In the genomic region with DNA sequence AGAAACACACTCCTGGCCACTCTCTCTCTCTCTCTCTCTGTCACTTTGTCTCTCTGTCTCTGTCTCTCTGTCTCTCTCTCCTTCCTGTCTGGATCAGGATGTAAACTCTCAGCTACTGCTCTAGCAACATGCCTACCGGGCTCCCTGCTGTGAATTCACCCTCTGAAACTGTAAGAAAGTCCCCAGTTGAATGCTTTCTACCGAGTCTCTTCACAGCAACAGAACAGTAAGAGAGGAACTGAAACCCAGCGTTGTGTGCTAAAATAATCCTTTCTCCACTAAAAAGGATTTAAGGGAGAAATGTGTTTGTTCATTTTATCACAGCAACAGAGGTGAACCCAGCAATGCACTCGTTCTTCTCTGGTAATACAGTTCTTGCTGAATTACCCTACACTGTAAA, we compare ENCODE assay signal across 25 mouse cellular contexts.
DNase-seq lines count a peak whose midpoint lies in the region; ATAC-seq lines count a peak whose summit lies in the region.
"Had no signal": no experiment of that assay in that cellular context is flagged by ENCODE, and none has a peak within 500 bp of the region (broad histone marks: within the 10 kb centered on the region; RNA-seq: fewer than 3 reads in every experiment).

No protein-coding gene starts in this region.

- H3K9me3 ChIP-seq in heart, embryonic 15.5 days (replicated peaks) = no peaks in the 10 kb centered on the region
- H3K9me3 ChIP-seq: embryonic facial prominence, embryonic 15.5 days; forebrain, embryonic 10.5 days had no signal

- peaks cover 28% of the 10 kb centered on the region for H3K4me1 ChIP-seq in heart, embryonic 15.5 days (replicated peaks)
- H3K4me1 ChIP-seq: embryonic facial prominence, embryonic 15.5 days; forebrain, embryonic 10.5 days; hindbrain, embryonic 10.5 days had no signal

- no peaks in the 10 kb centered on the region for H3K36me3 ChIP-seq in heart, embryonic 15.5 days
- H3K36me3 ChIP-seq: forebrain, embryonic 10.5 days; G1E had no signal

- intact Hi-C loops in heart, postnatal 25 days (cut with DNase I) = loop anchor here (5.0 kb wide), 1 partner anchor 54 kb away; no protein-coding TSS in a partner anchor

- 84% methylated on average over 4 of the region's 4 CpGs for WGBS in heart, embryonic 15.5 days

- no peak overlapping the region for H3K4me3 ChIP-seq in heart, embryonic 15.5 days
- H3K4me3 ChIP-seq: embryonic facial prominence, embryonic 15.5 days; erythroblast, embryonic 14.5 days; forebrain, embryonic 10.5 days; gastrocnemius, adult 2 months; hindbrain, embryonic 10.5 days had no signal

- ATAC-seq in heart, embryonic 15.5 days (replicated peaks; ENCODE audit: insufficient number of reproducible peaks, insufficient read depth, low FRiP score, low read depth) = no peak
- ATAC-seq in granulocyte monocyte progenitor cell, adult 5-6 weeks (replicated peaks; ENCODE audit: poor library complexity, severe bottlenecking) = peak; percentile 59
- peak; percentile 33; the same call in 1 of the 2 replicates for ATAC-seq in megakaryocyte progenitor cell, adult 5-6 weeks (replicated peaks; ENCODE audit: poor library complexity)
- ATAC-seq: forebrain, embryonic 14.5 days; intestine, embryonic 16.5 days had no signal

- H3K4me2 ChIP-seq in heart, embryonic 15.5 days = no peak overlapping the region
- H3K4me2 ChIP-seq: embryonic facial prominence, embryonic 15.5 days; heart, embryonic 11.5 days; hindbrain, embryonic 14.5 days had no signal

- no peaks in the 10 kb centered on the region for H3K27me3 ChIP-seq in heart, embryonic 15.5 days
- H3K27me3 ChIP-seq: embryonic facial prominence, embryonic 15.5 days had no signal

- DNase-seq in heart, postnatal 25 days (ENCODE audit: low spot score) = no peak
- DNase-seq in B cell, adult 2 months = peak; percentile 7 to 14
- no peak for DNase-seq in layer of hippocampus, adult 18-20 months (ENCODE audit: low spot score in 2 of 2)
- no peak for DNase-seq in cerebellum, postnatal 25 days
- no peak for DNase-seq in thymus, postnatal 25 days
- DNase-seq: adrenal gland, adult 8-10 months; cerebellum, adult 18-20 months; cerebellum, postnatal 10 days; embryo, embryonic 11 days; gastrocnemius, adult 2 months; gastrocnemius, postnatal 25 days; heart, adult 18-20 months; heart, postnatal 14 days had no signal

- H3K27ac ChIP-seq in heart, embryonic 15.5 days = peak overlapping the region; percentile 3; the same call in 1 of the 2 replicates
- H3K27ac ChIP-seq: embryonic facial prominence, embryonic 15.5 days; forebrain, embryonic 10.5 days; gastrocnemius, adult 2 months; hindbrain, embryonic 10.5 days; hindbrain, embryonic 14.5 days had no signal

- H3K9ac ChIP-seq in heart, embryonic 15.5 days = no peak overlapping the region
- H3K9ac ChIP-seq: embryonic facial prominence, embryonic 15.5 days; hindbrain, embryonic 14.5 days had no signal

Comparison
In these comparisons a context has a peak if more than half of its experiments do, and no peak if none do; other contexts are left out.
1. DNase-seq: peak in B cell, adult 2 months (2 of 2); none in heart, postnatal 25 days (single experiment), layer of hippocampus, adult 18-20 months (0 of 2), cerebellum, postnatal 25 days (0 of 2) and thymus, postnatal 25 days (single experiment).